Mouse (Mus musculus) heart, postnatal 25 days (tissue): ENCODE data around the gene Fxyd2. TPM values are rescaled to one million over a fixed set of nuclear protein-coding genes. Genes with fewer than 3 reads are reported as not detected.

Experiments used
- DNase-seq: peaks from one replicate; pipeline ENCODE4 v3.0.0; 2022; ENCODE audit warnings: low spot score
- intact Hi-C: fragments of 180-260 bp; cut with DNase I; formaldehyde crosslinking; loops from one replicate; pipeline ENCODE4 v1.15.1; 2025
- total RNA-seq, 2 experiments: library from RNA; stranded (reverse); gene quantifications; 2 replicates each; pipeline ENCODE4 v1.2.3; 2021

The Fxyd2 gene
- total RNA-seq, 2 experiments from 2014 or later, result 1.5 to 2.7 TPM

DNA sequence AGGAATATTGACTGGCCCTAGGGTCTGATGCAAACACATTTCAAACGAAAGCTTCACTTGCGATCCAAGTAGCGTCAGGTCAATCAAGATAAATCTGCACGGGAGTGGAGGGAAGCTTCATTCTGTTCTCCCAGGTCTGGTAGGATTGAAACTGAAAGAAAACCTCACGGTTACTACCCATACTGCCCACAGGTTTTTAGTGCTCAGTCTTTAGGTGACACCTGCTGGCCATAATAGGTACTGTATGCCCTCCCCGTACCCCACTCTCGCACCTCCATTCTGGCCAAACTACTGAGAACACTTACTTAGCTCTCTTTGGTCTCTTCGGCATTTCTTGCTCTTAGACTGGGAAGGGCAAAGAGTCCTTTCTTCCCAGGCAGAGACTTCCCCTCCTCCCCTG is 17.8 kb downstream of the Fxyd2 start:
- intact Hi-C loops, result loop anchor here (5.0 kb wide), 1 partner anchor 195 kb away; no protein-coding TSS in a partner anchor
- no peak for DNase-seq

DNA sequence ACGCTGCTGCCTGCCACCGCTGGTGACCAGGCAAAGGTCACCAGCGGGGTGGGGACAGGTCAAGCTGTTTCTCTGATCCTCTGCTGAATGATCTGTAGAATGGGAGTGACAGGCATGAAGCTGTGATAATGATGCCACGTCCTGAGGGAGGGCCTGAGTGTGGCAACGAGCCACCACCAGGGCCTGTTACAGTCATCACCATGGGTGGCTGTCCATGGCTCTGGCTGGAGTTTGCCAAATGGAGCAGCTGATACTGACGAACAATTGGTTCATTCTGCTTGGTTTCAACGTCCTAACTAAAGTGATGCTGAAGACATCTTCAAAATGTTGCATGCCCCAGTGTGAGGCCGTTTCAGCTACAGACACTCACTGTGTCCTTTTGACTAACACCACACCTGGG is 18.8 kb downstream of the Fxyd2 start:
- intact Hi-C loops, result loop anchor here (5.0 kb wide), 1 partner anchor 196 kb away; no protein-coding TSS in a partner anchor
- no peak for DNase-seq

DNA sequence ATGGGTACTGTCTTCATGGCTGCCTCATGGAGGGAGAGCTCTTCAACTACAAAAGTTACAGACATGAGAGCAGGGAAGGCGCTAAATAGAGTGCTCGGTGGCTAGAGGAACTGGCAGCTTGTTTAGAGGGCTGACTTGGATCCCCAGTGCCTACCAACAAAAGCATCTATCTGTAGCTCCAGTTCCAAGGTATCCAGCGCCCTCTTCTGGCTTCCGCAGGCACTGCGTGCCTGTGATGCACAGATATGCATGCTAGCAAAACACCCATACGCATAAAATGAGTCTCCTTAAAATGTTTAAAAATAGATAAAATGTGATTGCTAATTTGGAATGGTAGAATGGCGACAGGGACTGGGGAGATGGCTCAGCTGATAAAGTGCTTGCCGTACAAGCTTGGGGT is 21.7 kb downstream of the Fxyd2 start:
- DNase-seq, result no peak
- intact Hi-C loops, result no loop called here

DNA sequence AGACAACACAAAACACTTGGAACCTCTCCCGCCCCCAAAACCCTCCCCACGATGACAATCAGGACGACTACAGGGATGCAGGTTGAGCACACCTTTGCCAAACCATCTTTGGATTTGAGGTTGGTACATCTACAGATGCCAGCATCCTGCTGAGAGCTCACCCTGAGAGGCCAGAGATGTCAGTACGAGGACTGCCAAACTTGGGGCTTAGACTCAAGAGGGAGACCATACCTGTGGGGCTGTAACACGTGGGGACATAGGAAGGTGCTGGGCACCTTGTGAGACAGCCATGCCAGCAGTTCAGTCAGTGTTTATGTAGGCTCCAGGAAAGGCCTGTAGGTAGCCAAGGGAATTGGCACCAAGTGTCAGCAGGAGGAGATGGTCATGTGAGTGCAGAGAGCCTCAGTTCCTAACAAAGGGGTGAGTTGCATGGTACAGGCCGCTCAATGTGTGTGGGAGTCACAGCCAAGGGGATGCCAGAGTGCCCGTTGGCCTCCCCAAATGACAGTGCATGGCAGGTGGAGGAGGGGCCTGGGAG is 23.4 kb downstream of the Fxyd2 start:
- DNase-seq, result no peak
- intact Hi-C loops, result no loop called here

DNA sequence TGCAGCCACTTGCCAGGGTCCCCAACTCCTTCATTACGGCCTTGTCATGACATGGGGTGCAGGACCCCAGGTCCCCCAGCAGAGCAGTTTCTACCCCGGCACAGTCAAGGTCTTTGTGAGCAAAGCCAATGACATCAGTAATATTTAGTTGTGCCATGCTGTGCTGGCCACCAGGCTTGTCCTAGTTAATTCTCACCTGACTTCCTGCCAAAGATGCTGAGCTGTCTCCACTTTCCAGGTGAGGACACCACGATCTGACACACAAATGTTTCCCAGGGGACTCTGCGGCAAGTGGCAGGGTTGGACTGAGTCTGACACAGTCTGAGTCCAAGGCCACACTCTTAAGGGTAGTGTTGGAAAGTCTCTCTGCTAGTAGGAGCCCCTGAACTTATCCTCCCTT is 27.0 kb downstream of the Fxyd2 start, which contains the start of gene Dscaml1:
Dscaml1 (plus strand) TSS at position 173 of the 400 bp plus-strand sequence.
- DNase-seq, result no peak

DNA sequence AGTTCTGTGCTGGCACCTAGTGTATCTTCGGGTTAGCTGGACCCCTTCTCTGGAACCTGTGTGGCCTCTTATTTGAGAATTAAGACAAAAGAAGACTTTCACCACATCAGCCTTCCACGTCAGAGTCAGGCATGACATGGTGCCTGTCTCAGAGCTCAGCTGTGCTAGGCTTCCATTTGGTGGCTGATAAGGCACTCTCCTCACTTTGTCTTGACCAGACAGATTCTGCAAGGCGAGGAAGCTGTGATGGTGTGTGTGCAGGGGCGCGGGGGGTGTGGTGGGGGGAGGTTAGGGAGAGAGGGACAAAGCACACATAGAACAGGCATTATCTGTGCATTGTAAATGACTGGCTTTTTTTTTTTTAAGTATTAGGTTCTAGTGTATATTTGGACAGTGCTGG is 29.9 kb downstream of the Fxyd2 start:
- intact Hi-C loops, result no loop called here
- DNase-seq, result no peak

More for the DNA sequence above, 27.0 kb downstream of the Fxyd2 start, which contains the start of gene Dscaml1:
- intact Hi-C loops, result no loop called here

DNA sequence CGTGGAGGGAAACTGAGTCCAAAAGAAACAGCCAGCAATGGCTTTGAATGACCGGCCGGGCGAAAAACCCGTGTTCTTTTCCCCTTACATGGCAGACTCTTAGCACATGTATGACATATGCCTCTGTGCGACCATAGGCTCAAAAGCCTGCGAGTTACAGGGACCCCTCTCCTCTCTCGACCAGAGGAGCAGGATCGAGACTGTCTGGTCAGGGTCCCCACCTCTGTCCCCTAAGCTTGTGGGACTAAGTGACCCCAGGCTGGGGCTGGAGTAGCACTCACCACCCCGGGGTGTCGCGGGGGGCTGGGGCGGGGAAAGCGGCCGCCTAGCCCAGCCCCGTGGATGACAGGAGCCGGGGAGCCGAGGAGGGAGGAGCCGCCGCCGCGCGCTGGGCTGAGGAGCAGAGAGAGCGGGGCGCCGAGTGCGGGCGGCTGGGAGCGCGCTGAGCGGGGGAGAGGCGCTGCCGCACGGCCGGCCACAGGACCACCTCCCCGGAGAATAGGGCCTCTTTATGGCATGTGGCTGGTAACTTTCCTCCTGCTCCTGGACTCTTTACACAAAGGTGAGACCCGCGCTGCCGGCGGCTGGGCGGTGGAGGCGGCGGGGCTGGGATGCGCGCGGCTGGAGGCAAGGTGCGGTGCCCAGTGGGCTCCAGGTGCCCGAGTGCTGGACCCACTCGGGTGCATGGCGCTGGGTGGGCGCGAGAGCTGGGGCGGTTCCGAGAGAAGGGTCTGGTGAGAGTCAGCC is 30.7 kb downstream of the Fxyd2 start:
- no peak for DNase-seq
- intact Hi-C loops, result no loop called here

DNA sequence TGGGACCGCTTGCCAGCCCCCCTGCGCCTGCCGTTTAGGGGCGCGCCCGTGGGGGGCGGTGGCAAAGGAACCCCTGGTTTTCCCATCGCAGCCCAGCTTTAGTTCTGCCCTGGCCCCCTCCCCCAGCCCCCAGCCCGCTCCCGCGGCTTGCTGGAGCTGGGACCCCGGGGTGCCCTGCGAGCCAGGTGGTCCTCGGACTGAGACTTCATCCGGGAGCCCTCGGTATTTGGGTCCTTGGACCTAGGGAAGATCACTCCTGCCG is 31.2 kb downstream of the Fxyd2 start:
- DNase-seq, result no peak
- intact Hi-C loops, result no loop called here

DNA sequence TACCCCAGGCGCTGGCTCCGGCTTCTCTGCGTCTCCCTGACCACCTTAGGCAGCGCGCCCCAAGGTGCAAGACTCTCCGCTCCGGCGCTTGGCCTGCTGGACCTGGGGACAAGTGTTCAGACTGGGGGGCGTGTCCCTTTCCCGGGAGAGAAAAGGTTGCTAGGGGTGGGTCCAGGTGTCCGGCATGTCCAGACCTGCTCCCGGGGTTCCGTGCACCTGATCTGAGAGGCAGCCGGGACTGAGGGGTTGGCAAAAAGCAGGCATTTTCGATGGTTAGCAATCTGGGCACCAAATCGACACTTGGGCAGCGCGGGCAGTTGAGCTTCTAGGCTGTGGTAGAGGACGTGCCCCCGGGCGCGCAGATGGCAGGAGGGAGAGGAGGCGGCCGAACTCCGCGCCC is 31.7 kb downstream of the Fxyd2 start:
- intact Hi-C loops, result no loop called here
- no peak for DNase-seq

DNA sequence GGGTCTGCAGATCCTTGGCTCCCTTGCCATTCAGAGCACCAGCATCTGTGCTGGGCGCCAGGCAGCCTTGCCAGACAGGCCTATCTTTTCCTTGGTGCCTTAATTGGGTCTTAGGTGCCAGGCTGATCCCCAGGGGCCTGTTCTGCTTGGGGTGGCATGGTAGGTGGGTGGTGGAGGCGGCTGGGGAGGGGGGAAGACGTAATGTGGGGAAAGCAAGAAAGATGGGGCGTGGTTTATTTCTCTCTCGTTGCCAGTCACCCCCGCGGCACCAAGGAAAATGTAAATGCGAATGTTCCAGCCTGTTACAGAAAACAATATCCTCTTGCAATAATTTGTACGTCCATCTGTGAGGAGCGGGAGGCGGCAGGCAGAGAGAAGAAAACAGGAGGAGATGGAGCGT is 33.2 kb downstream of the Fxyd2 start:
- intact Hi-C loops, result no loop called here

DNA sequence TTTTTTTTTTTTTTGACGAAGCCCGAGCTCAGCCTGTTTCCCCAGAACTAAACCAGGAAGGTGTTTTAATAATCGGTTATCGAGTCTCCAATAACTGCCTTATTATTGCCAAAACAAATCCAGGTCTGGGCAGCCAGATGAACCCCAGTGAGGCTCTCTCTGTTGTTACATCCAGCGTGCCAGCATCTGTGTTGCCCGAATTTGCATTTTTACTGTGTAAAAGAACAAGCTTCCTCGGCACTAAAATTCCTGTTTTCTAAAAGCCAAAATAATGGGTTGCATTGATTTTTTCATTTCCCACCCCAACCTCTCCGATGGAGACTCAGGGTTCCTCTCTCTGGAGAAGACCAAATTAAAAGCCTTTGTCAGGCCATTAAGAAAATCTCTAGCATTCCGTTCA is 33.6 kb downstream of the Fxyd2 start:
- no peak for DNase-seq
- intact Hi-C loops, result no loop called here

More for the DNA sequence above, 33.2 kb downstream of the Fxyd2 start:
- no peak for DNase-seq

DNA sequence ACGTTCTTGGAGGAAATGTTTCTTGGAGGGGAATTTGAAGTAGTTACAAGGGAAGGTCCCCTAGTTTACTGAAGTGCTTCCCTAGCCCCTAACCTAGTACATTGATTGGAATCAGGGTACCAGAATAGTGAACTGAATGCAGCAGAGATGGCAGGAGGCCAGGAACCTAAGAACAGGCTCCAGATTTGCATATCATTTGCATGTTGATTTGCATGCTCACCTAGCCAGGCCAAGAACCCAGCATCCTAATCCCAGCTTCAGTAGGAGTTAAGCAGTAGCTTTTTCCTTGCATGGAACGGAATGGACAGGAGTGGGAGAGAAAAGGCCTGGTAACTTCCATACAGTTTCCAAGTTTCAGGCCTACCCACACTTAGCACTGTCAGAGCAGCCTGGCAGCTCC is 34.7 kb downstream of the Fxyd2 start:
- intact Hi-C loops, result no loop called here
- no peak for DNase-seq

DNA sequence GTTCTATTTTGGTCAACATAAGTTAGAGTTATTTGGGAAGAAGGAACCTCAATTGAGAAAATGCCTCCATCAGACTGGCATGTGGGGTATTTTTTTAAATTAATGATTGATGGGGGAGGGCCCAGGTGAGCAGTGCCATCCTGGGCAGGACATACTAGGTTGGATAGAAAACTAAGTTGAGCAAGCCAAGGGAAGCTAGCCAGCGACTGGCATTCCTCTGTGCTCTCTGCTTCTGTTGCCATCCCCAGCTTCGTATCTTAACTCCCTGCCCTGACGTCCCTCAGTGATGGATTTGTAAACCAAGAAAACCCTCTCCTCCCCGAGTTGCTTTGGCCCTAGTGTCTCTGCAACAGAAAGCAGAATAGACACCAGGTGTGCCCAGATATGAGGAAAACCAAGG is 39.6 kb downstream of the Fxyd2 start:
- no peak for DNase-seq
- intact Hi-C loops, result no loop called here

DNA sequence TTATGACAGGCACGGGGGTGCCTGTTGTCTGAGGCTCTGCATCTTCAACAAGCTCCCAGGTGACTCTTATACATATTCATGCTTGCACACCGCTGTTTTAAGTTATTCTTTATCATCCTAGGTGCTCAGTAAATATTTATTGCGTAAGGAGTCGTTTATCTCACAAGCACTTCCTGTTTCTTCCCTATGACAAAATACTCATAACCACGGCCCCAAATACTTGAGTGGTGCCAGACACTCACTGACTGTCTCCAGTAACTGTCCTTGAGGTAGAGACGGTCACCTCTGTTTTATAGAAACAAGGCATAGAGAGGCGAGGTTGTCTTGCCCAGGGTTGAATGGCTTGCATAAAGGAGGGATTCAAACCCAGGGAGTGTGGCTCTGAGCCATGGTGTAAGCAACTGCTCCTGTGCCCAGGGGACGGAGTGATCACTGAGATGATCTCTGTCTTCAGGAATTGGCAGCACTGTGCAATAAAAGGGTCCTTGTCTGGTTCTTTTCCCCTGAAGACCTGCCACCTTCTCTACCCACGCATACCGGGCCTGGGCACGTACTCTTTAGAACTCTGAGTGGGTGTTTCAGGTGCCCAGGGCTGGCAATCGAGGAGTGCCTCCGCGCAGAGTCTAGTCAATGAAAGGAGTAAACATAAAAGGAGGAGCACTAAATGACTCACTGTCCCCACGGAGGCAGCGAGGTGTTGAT is 40.8 kb downstream of the Fxyd2 start:
- intact Hi-C loops, result no loop called here
- no peak for DNase-seq

DNA sequence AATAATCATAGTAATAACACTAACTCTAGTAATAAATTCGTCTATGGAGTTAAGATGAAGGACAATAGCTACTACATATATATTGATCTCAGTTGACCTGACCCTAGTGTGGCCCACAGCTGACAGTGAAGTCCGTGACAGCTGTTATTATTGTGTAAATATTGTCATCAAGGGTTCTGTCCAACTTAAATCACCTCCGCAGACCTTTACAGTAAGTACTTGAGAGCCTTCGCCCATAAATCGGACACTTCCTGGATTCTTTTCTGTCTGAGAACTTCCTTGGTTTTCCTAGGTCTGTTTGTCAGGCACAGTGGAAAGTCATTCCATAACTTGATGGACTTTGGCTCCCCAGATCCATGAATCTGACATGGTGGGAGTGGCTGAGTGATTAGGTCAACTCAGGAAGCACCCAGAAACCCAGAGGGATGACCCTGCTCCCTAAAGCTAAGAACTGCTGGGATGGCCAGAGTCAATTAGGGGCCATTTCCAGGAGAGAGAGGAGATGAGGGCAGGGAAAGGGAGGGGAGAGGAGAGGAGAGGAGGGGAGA is 44.9 kb downstream of the Fxyd2 start:
- DNase-seq, result no peak
- intact Hi-C loops, result no loop called here

DNA sequence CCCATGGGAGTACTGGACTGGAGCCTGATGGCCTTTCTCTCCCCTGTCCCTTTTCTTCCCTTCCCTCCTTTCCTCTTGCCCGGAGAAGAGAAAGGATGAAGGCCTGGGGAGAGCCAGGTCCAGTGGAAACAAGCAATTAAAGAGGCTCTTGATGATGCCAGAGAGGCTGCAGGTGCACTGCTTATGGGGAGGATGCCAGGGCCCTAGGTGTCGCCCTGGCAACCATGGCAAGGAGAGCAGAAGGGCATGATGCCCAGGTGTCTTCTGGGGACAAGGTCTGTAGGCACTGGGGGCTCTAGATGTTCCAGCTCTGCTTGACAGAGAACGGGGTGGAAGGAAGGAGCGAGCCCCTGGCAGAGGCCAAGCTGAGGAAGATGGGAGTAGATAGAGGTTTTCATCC is 50.2 kb downstream of the Fxyd2 start:
- intact Hi-C loops, result no loop called here
- DNase-seq, result no peak

DNA sequence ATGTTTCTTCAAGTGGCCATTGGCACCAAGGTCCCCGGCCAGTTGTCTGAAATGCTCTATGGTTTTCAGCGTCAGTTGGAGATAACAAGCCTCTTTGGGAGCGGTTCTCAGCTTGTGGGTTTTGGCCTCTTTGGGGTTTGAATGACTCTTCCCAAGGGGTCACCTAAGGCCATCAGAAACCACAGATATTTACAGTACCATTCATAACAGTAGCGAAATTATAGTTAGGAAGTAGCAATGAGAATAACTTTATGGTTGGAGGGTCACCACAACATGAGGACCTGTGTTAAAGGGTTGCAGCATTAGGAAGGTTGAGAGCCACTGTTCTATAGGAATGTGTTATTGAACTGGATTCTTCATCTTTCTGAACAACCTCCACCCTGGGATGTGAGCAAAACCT is 51.9 kb downstream of the Fxyd2 start:
- DNase-seq, result no peak
- intact Hi-C loops, result no loop called here

DNA sequence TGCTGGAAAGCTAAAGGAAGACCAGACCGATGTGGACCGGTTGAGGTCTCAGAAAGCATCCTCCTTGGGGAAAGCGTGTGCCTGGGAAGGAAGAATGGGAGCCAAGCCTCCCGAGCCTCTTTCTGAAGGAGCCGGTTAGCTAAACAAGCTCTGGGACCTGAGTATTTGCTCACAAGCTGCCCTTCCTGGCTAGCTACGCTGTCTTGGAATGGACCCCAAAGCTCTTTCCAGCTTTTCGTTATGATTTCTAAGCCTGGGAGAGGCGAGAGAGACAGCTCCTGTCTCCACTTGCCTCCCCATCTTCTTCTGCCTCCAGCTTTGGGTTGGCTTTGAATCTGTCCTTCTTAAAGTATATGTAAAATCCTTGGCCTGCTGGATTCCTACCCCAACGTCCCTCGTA is 54.6 kb downstream of the Fxyd2 start:
- no peak for DNase-seq
- intact Hi-C loops, result no loop called here

DNA sequence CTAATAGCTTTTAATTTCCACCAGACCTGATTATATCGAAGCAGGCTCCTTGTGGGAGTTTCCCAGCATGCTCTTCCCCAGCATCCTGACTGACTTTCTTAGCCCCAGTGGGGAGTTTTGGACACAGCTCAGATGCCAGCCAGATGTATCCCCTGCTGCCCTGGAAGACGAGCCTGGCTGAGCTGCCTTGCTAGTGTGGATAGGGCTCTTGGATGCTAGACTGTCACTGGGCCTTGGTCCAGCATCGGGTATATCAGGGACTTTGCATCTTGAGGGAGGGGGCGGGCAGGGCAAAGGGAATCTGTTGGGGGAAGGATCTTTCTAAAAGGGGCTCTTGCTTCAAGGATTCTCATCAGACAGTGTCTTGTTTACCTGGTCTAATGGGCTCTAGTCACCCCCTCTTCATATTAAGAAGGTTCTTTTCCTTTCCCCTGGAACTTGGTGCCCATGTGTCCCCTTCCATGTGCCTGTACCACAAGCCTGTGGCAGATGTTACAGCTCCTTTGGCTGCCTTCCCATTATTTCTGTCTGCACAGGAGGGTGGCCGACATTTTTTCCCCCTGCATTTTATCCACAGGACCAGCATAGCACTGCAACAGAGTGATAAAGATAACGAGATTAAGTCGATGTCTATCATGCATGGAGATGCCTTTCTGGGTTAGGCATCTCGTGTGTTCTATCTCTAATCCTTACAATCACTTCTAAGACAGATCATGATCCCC is 55.6 kb downstream of the Fxyd2 start:
- DNase-seq, result no peak
- intact Hi-C loops, result no loop called here

DNA sequence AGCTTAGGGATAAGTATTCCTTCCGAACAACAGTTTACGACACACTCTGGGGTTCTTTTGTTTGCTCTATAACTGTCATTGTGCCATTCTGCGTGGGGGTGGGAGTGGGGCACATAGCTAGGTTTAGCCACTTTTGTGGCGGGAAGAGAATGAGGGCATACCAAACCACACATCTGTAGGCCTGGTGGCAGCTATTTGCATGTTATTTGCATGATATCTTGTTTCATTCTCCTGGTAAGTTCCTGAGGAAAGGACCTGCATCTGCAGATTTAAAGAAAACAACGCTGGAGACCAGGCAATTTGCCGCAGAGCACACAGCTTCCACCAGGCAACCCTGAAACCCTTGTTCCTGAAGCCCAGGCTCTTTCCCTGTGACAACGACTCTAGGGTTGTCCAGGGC is 57.7 kb downstream of the Fxyd2 start:
- intact Hi-C loops, result no loop called here
- no peak for DNase-seq

DNA sequence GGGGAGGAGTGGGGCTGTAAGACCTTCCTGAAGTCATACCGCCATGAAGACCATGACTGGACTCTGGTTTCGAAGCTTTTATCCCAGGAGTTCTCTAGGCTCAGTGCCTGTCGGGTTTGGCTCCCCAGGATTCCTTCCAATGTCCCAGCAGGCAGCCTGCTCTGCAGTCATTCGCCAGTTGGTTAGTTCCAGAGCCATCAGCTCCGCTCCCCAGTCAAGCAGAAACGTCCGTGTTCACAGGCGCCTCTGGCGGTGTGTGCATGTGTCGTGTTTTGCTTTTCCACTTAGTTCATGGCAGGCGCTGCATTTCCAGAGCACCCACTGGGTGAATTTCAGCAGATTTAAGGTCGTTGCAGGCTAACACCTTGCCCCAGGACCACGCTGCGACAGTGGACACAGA is 58.9 kb downstream of the Fxyd2 start:
- DNase-seq, result no peak
- intact Hi-C loops, result no loop called here
